Mouse (Mus musculus) thymus, postnatal 14 days (tissue): Measurements from ENCODE around the gene Eif4b.
"Not testable (repeated sequence)": the region's sequence is repeated elsewhere in the genome, so short reads cannot be mapped to it uniquely, and the experiment has no call there.

Experiments used
- DNase-seq: peaks from one replicate; pipeline ENCODE4 v3.0.0; 2021

Eif4b gene

DNA sequence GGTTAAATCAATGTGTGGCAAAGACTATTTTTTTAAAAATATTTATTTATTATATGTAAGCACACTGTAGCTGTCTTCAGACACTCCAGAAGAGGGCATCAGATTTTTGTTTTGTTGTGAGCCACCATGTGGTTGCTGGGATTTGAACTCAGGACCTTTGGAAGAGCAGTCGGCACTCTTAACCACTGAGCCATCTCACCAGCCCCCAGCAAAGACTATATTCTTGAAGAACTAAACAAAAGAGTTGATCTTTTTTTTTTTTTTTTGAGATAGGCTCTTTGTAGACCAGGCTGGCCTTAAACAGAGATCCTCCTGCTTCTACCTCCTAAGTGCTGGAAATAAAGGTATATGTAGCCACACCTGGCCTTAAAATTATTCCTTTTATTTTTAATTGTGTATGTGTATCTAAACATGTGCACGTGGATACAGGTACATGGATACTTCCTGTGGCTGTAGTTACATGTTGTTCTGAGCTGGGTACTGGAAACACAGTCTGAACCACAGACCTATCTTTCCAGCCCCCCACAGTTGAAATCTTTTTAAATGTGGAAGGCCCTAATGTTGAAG, 3.6 kb downstream of the Eif4b start:
- DNase-seq: no peak

DNA sequence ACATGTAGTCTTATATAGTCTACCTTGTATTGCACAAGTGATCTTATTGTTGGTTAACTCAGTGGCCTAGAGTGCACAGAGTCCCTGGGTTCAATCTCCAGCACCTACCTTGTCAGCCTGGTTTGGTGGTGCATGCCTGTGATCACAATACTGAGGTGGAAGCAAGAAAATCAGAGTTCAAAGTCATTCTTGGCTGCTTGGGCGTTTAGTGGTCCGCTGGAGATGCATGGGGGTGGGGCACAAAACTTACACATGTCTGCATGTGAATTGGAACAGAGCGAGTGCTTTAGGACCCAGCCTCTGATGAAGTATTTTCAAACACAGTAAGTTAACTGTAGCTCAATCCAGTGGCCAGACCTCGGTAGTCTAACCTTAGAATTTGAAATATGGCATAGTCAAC, 5.6 kb downstream of the Eif4b start:
- no peak for DNase-seq

DNA sequence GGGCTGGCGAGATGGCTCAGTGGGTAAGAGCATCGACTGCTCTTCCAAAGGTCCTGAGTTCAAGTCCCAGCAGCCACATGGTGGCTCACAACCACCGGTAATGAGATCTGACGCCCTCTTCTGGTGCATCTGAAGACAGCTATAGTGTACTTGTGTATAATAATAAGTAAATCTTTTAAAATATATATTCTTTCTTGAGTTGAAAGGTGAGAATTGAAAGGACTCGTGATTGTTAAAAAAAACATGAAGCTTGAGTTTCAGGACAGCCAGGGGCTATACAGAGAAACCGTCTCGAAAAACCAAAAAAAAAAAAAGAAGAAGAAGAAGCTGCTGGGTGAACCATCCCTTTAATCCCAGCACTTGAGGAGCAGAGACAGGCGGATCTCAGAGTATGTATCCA, 6.4 kb downstream of the Eif4b start:
- DNase-seq: not testable (repeated sequence)

DNA sequence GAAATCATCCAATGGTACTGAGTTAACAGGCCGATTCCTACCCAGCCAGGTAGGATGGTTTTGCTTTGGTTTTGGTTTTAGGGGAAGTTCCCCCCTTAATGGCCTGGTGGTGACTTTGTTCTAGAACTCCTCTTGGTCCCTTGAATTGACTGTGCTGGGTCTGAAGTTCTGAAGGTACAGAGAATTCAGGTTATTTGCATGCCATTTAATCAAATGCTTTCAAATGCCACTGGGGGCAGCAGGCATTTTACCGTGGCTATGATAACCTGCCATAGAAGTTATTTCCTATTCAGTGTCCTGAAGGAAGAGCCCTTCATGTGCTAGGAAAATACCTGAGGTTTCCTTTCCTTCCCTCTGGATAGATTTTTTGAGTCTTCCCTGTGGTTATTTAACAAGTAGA, 6.9 kb downstream of the Eif4b start:
- no peak for DNase-seq

DNA sequence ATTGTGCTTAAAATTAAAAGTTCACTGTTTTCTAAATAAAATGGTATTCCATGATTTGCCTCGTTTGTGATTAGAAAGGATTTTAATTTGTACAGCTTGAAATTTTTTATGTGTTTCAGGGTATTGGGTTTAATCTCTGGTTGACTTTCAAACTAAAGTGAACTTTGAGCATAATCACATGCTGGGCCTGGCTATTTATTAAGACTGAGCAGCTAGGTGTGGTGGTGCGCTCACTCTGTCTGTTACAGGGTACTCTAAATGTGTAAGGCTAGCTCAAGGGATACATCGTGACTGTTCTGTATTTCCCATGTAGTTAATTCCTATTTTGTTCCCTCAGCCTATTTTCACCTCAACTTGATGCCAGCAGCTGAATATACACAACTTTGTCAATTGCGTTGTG, 8.6 kb downstream of the Eif4b start:
- no peak for DNase-seq

DNA sequence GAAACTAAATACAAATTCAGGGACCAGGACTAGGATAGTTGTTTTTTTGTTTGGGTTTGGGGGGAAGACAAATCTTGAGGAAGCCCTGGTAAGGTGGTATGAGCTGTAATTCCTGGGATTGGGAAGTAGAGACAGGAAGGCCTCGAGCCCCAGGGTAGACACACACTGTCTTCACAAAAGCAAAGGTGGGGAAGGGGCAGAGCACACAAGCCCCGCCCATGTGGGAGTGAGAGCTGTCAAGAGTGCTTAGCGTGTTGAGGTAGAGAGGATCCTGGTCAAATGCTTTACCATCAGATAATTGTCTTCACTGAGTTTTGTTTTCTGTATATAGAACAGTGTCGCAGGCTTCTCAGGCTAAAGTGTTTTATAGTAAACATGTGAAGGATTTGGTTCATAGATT, 9.5 kb downstream of the Eif4b start:
- DNase-seq: no peak

DNA sequence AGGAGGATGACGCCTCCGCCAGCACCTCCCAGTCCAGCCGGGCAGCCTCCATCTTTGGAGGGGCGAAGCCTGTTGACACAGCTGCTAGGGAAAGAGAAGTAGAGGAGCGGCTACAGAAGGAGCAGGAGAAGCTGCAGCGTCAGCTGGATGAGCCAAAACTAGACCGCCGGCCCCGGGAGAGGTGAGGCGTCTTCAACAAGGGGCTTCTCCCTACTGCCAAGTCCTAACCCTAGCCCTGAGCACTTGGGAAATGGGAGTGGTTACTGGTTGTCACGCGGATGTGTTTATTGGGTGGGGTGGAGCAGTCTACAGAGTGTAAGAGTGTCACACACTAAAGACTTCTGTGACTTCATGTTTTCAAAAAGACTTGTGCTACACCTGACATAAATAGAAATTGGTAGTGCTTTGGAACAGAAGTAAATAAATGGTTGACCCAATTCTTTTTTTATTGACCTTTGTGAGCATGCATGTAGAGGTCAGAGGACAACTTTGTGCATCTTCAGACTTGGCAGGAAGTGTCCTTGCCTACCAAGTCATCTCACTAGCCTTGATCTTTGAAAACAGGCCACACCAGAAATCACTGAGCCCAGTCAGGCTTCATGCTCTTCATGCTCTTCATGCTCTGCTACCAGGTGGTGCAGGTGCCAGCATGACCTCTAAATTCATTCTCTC, 16.5 kb downstream of the Eif4b start:
- DNase-seq: no peak

DNA sequence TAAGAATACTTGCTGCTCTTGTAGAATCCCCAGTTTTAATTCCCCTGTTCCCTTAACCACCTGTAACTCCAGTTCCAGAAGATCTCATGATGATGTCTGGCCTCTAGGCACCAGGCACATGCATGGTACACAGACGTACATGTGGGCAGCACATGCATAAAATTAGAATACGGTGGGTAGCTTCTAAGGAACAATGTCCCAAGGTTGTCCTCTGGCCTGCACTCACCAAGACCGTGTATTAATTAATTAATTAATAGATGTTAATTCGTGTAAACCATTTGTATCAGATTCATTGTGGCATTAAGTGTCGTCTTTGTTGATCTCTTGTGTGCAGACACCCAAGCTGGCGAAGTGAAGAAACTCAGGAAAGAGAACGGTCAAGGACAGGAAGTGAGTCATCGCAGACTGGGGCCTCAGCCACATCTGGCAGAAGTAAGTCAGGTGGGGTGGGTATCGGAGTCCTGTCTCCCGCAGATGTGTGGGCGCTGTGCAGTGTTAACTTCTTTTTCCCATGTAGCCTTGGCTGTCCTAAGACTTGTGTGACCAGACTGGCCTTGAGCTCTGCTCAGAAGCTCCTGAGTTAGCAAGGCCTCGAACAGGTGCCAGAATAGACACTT, 17.6 kb downstream of the Eif4b start:
- no peak for DNase-seq

DNA sequence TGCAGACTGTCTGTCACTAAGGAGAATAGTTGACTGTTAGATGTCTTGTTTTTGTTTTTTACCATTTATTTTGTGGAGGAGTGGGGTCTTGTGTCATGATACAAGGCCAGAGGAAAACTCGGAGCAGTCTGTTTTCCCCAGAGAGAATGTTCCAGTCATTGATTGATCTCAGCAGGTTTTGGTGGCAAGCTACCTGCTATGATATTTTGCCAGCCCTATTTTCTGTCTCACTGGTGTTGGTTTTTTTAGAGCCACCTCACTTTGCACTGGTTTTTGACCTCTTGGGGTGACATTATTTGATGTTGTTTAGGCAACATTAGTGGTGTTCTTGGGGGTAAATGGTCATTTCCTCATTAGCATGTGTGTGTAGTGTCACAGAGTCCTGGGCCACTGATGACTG, 18.1 kb downstream of the Eif4b start:
- no peak for DNase-seq

DNA sequence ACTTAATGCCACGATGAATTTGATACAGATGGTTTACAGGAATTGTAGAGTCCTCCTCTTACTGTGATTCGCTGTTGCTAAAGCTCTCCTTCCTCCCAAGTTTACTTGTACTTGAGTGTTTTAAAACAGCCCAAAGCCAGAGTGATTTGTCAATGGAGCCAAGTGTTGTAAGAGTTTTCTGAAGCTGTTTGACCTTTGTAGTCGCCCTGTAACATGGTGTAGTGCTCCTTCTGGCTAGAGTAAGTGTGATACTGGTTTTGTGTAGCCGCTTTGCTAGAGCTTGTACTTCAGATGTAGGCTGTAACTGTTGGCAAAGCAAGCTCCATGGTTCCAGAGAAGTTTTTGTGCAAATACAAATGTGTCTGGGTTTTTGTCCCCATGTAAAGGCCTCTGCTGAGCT, 18.6 kb downstream of the Eif4b start:
- DNase-seq: no peak

DNA sequence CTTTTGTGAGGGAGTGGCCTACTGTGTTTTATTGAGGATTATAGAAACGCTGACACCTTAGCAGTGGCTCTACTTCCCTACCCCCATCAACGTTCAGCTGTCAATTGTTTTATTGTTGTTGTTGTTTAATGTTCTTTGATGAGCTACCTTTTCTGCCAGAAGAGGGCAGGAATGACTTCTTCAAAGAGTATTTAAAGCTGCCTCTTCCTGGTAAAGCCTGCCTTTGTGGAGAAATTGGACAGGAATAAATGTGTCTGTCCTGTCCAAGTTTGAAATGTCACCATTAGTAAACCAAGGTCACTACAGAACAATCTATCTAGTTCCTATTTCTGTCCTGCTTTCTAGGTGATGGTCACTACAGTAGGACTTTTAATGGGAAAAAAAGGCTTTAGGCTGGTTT, 20.6 kb downstream of the Eif4b start:
- DNase-seq: no peak

DNA sequence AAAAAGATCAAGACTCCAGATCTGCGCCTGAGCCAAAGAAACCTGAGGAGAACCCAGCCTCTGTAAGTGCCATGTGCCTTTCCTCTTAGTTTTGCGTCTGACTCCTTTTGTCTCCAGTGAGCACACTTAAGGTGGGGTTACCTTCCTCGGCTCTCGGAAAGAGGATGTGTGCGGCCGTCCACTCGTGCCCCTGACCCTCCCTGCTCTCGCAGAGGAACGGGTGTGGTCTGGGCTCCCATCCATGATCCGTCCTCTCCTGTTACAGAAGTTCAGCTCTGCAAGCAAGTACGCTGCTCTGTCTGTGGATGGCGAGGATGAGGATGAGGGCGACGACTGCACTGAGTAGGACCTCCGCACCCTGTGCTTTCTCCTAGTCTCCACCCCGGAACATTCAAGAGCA, 21.4 kb downstream of the Eif4b start:
- no peak for DNase-seq

DNA sequence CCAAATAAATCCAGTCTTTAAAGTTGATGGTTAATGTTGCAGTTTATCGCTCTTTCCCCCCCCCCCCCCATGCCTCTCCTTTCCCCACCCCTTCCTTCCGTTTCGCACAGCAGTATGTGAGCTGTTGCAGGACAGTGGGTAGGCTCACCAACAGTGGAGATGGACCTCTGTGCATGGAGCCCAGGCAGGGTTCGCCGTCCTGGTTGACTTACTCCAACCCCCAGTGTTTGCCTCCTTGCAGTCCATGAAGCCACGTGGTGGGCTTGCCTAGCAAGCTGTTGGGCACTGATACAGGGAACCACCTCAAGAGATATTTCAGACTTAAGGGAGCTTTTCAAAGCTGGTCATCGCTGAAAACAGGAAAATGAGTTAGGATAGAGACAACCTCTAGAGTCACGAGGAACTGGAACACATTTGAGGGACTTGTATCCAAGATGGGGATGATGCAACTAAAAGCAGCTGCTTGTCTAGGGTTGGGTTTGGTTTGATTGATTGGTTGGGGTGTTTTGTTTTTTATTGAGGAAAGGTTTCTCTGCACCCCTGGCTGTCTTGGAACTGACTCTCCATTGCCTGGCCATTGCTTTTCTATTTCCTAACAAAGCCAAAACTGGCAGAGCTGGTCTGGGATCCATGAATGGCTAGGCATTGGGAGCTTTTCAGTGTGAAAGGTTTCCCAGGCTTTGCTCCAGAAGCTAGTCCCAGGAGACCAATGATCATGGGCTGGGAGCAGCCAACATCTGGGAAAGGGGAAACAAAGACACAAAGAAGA, 23.8 kb downstream of the Eif4b start:
- no peak for DNase-seq

DNA sequence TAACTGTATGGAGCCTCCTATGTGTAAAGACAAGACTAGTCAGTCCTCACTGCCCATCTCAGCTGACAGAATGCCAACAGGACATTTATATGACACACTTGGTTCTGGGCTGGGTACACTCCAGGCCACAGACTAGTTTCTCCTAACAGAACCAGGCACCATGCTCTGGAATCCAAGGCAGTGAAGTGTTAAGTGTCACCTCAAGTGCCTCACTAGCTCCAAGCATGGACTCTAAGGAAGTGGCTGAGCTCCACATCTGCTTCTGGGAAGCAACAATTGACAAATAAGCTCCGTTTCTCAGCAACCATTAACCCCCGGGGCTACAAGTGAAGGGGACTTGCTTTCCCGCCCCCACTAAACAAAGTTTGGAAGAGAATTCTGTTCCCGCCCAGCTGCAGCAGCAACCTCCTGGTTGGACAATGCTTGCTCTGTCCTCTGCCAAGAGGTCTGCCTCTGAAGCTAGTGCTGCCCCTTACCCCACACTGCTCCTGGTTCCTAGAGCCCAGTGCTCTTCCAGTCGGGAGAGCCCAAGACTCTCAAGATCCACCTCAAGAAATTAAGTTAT, 24.5 kb downstream of the Eif4b start:
- no peak for DNase-seq

DNA sequence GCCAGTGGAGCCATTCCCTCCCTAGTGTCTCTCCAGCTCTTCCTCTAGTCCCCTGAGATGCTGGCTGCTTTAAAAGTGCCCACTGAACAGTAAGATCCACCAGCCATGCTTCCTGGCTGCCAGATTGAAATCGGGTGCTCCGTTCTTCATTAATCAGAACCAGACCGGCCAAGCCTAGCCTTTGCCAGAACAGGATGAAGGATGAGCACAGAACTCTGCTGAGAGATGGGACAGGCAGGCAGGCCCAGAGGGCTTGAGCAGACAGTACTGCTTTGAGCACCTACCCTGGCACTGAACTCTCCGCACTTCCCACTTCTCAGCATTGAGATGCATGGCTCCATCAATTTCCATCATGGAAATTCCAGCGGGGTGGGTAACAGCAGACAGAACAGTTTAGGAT, 25.7 kb downstream of the Eif4b start:
- DNase-seq: no peak

DNA sequence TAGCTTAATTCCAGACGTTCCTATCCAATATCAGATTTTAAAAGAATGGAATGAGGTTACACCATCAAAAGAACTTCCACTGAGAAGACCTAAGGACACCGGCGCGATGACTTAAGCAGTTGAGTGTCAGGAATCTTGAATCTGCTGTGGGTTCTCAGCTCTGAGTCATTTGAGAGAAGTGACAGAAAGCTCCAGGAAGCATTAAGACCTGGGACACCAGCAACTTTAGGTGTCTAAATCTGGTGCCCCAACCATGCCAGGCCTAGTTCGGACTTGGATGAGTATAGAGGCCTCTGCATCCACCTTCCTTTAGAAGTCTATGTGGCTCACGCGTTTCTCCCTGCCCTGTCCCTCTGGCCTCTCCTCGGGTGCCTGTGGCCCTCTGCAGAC, 26.2 kb downstream of the Eif4b start:
- DNase-seq: no peak

DNA sequence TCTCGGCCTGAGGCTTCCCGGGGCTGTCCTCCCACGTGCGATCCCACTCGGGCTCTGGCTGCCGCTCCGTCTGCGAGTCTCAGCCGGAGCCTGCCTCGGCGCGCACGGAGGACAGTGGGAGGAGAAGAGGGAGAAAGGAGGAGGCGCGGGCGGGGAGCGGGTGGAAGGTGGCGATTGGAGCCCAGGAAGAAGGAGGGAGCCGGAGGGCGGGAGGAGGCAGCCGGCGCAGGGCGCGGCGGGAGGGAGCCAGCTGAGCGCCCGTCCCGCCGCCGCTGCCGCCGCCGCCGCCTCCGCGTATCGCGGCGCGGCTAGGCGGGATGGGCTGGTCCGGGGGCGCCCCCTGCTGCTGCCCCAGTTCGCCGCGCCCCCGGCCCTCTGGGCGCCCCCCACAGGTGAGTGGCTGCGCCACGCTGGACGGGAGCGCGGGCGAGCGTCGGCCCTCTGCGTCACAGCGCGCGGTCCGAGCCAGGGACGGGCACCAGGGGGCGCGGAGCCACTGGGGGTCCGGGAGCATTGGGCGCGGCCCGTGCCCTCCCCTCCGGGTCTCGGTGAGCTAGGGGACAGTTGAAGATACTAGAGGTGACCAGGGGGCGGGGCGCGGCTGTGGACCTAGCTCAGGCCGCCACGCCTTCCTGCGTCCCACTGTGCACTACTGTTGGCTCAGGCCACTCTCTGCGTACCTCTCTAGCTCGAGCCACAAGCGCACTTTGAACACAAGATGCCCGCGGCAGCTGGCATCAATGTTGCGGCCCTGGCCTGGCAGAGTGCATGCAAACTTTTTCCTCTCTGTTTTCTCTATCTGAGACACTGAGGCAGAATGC, 26.8 kb downstream of the Eif4b start, which contains the start of gene Tns2:
TSS of gene Tns2 (plus strand) at position 253 of the 821 bp plus-strand sequence.
- DNase-seq: peak; percentile 80

DNA sequence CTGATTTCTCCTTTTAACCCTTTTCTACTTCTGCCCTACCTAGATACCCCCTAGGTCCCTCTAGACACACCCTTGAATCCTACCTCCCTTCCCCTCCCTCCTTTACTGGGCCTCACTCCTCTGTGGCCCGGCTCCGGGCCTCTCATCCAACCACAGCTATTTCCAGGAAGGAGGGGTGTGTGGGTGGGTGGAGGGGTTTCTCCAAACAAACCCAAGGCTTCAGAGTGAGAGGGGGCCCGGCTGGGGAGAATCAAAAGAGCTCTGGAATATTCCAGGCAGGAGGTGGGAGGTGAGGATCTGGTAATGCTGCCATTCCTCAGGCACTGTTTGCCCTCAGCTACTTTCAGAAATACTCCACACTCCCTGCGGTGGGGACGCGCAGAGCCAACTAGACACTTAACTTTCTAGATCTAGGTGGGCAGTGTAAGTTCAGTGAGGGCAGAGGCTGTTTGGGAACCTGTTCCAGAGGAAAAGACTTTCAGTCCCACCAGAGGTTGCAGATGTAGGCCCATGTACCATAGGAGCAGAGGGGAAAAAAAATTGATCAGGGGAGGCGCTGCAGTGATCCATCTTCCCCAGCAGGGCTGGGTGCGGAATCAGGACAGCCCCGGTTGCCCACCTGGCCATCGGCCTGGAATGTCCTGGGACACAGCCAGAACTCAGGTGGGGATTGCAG, 27.6 kb downstream of the Eif4b start:
- no peak for DNase-seq

DNA sequence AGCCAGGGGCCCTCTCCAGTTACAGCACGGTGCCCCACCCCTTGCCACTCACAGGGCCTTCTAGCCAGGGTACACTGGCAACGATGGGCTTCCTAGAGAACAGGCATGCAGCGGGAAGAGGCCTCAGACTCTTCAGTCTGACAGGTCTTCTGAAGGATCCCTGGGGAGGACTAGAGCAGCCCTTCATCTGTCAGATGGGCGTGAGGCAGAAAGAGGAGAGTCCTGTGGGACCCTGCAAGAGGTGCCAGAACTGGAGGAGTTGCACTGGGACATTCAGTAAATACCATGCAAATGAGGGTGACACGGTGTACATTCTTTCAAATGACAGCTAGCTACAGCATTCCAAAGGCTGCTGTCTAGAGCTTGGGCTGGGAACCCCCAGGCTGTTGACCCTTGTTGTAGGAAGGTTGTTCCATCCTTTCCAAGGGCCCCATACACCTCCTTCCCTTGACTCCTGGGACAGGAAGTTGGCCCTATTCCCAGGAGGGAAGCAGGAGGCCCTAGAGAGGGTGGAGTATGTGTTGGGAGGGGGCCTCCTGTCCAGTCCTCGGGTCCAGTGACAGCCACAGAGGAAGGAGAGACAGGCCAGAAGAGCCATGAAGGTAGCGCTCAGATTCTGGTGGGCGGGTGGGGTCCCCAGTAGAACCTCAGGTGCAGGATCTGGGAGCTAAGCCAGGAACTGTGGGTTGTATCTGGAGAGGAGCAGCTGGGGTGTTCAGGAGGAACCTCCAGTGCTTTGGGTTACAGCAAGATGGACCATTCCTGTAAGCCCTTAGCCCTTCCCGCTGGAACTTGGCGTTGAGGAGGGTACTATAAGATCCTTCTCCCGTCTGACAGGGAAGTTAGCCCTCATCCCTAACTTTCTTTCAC, 28.3 kb downstream of the Eif4b start:
- DNase-seq: no peak

DNA sequence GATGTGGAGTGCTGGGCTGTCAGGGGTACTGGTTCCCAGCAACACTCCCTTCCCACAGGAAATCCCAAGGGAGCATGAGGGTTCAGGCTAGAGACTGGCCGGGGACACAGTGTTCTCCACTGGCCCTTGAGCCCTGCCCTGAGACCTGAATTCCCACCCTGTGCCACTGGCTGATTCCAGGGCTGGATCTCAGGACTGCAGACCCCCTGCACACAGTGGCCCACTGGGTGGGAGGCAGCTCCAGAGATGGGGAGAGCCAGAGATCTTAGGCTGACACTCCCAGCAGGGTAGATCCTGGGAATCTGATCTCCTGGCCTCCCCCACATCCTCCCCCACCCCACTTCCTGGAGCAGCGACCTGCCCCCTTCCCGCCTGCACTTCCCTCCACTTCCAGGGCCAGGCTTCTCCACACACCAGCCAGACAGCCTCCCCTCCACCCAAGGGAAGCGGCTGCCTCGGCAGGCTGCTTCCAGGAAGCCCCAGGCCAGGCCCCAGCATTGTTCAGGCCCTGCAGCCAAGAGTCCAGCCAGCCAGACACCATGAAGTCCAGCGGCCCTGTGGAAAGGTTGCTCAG, 29.1 kb downstream of the Eif4b start:
- DNase-seq: no peak
